In genomic region chr3:159069957-159070684, GRCm38 (mm10) we compare ENCODE assay signal across 9 mouse cellular contexts.
"Had no signal": no experiment of that assay in that cellular context is flagged by ENCODE, and none has a peak within 500 bp of the region (broad histone marks: within the 10 kb centered on the region; RNA-seq: fewer than 3 reads in every experiment).

No protein-coding gene starts in this region.

- H3K4me2 ChIP-seq: limb, embryonic 15.5 days; liver, embryonic 12.5 days; midbrain, embryonic 13.5 days had no signal

- H3K4me1 ChIP-seq: limb, embryonic 15.5 days; liver, embryonic 12.5 days; midbrain, embryonic 13.5 days had no signal

- DNase-seq: kidney, adult 8-10 months; kidney, postnatal 10 days; kidney, postnatal 4 days; right cerebral cortex, postnatal 14 days; thymus, postnatal 36 days had no signal

- H3K36me3 ChIP-seq: limb, embryonic 15.5 days; liver, embryonic 12.5 days; midbrain, embryonic 13.5 days had no signal

- ATAC-seq: liver, embryonic 12.5 days; midbrain, embryonic 13.5 days had no signal

- H3K9ac ChIP-seq: limb, embryonic 15.5 days; liver, embryonic 12.5 days; midbrain, embryonic 13.5 days had no signal

- H3K9me3 ChIP-seq: limb, embryonic 15.5 days; liver, embryonic 12.5 days; midbrain, embryonic 13.5 days had no signal

- H3K27me3 ChIP-seq: limb, embryonic 15.5 days; liver, embryonic 12.5 days; midbrain, embryonic 13.5 days had no signal

- H3K27ac ChIP-seq: layer of hippocampus, adult 2 months; limb, embryonic 15.5 days; liver, embryonic 12.5 days; midbrain, embryonic 13.5 days had no signal

- H3K4me3 ChIP-seq: layer of hippocampus, adult 2 months; limb, embryonic 15.5 days; liver, embryonic 12.5 days; midbrain, embryonic 13.5 days had no signal
